ENCODE assay signal across 23 mouse cellular contexts in the genomic region with DNA sequence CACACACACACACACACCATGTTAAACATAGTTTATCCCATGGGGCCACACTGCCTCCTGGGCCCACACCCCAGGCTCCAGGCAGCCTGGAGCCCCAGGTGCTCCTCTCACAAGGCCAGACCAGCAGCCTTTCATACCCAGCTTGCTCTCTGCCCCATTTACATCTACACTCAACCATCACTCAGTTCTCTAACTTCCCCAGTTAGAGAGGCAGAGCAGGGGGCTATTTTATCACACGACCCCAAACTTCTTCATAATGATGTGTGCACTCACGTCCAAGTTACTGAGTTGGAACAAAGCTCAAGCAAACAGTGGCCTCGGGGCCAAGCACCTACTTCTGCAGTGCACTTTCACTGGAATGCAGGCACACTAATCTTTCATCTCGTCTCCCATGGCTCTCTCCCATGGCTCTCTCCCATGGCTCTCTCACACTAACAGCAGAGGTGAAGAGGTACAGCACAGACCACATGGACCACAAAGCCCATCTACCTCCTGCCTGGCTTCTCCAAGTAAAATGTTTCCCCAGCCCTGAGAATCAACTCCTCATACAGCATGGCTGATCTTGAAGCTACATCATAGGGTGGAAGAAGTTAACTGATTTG. TPM values are rescaled to one million over a fixed set of nuclear protein-coding genes. Genes with fewer than 3 reads are reported as not detected.
DNase-seq lines count a peak whose midpoint lies in the region; ATAC-seq and TF ChIP-seq lines count a peak whose summit lies in the region.
"Had no signal": no experiment of that assay in that cellular context is flagged by ENCODE, and none has a peak within 500 bp of the region (broad histone marks: within the 10 kb centered on the region; RNA-seq: fewer than 3 reads in every experiment).

No protein-coding gene starts in this region.

- no peaks in the 10 kb centered on the region for H3K27me3 ChIP-seq in heart, embryonic 10.5 days (ENCODE audit: insufficient read depth, poor library complexity, severe bottlenecking)
- no peaks in the 10 kb centered on the region for H3K27me3 ChIP-seq in kidney, embryonic 15.5 days
- H3K27me3 ChIP-seq in kidney, adult 2 months (replicated peaks; ENCODE audit: control insufficient read depth, insufficient read depth, low read length) = no peaks in the 10 kb centered on the region
- H3K27me3 ChIP-seq: embryonic facial prominence, embryonic 13.5 days; embryonic facial prominence, embryonic 15.5 days; forebrain, embryonic 12.5 days had no signal

- peaks cover 13% of the 10 kb centered on the region for H3K36me3 ChIP-seq in heart, embryonic 10.5 days
- H3K36me3 ChIP-seq in kidney, embryonic 15.5 days = peaks cover 24% of the 10 kb centered on the region
- no peaks in the 10 kb centered on the region; the same call in none of the 2 replicates for H3K36me3 ChIP-seq in kidney, adult 2 months (ENCODE audit: control insufficient read depth, insufficient read depth, low read length)
- H3K36me3 ChIP-seq: embryonic facial prominence, embryonic 15.5 days had no signal

- no peak for TF ChIP-seq POLR2A in kidney, adult 2 months (IDR thresholded peaks at IDR 0.05; ENCODE audit: low read depth, low read length)

- no peak overlapping the region for H3K27ac ChIP-seq in heart, embryonic 10.5 days
- peak overlapping the region; percentile 48; the same call in 1 of the 2 replicates for H3K27ac ChIP-seq in kidney, embryonic 15.5 days
- no peak overlapping the region for H3K27ac ChIP-seq in kidney, adult 2 months (ENCODE audit: insufficient read depth, low read depth, low read length)
- H3K27ac ChIP-seq: embryonic facial prominence, embryonic 13.5 days; embryonic facial prominence, embryonic 15.5 days; forebrain, embryonic 10.5 days; forebrain, embryonic 12.5 days had no signal

- intact Hi-C loops in heart, postnatal 36 days (cut with DNase I) = no loop called here

- no peak overlapping the region for H3K9ac ChIP-seq in kidney, embryonic 15.5 days
- H3K9ac ChIP-seq: embryonic facial prominence, embryonic 13.5 days; embryonic facial prominence, embryonic 15.5 days; forebrain, embryonic 12.5 days had no signal

- H3K4me2 ChIP-seq in kidney, embryonic 15.5 days = no peak overlapping the region
- H3K4me2 ChIP-seq: embryonic facial prominence, embryonic 13.5 days; embryonic facial prominence, embryonic 15.5 days; forebrain, embryonic 12.5 days had no signal

- peak; percentile 60 for ATAC-seq in kidney, embryonic 15.5 days (replicated peaks; ENCODE audit: low FRiP score)
- ATAC-seq: forebrain, embryonic 14.5 days had no signal

- H3K4me1 ChIP-seq in heart, embryonic 10.5 days = no peaks in the 10 kb centered on the region
- no peaks in the 10 kb centered on the region for H3K4me1 ChIP-seq in kidney, embryonic 15.5 days
- H3K4me1 ChIP-seq in kidney, adult 2 months (ENCODE audit: control insufficient read depth, insufficient read depth, low read length) = no peaks in the 10 kb centered on the region
- H3K4me1 ChIP-seq: forebrain, embryonic 10.5 days; forebrain, embryonic 12.5 days had no signal

- peak; percentile 52 for DNase-seq in heart, embryonic 10.5 days (ENCODE audit: low spot score)
- no peak for DNase-seq in heart, postnatal 36 days
- DNase-seq in kidney, adult 2 months = no peak
- DNase-seq in kidney, postnatal 4 days = peak; percentile 4 to 21
- DNase-seq in kidney, adult 11 months = no peak
- DNase-seq: adrenal gland, adult 2 months; adrenal gland, postnatal 10 days; adrenal gland, postnatal 25 days; cerebellum, adult 11 months; cerebellum, adult 18-20 months; cerebellum, adult 8-10 months; cerebellum, adult 9-11 months; cerebellum, postnatal 14 days; cerebellum, postnatal 36 days; embryo, embryonic 11 days had no signal

- 59% methylated on average over 4 of the region's 4 CpGs for WGBS in heart, embryonic 10.5 days
- 52% methylated on average over 4 of the region's 4 CpGs for WGBS in kidney, embryonic 15.5 days
- WGBS in kidney, adult 2 months = 53% methylated on average over 4 of the region's 4 CpGs

- no peak for TF ChIP-seq CTCF in kidney, adult 2 months (conservative IDR thresholded peaks at IDR 0.05; ENCODE audit: insufficient read depth, insufficient read length, low read depth, low read length)

- no peaks in the 10 kb centered on the region for H3K9me3 ChIP-seq in heart, embryonic 10.5 days
- H3K9me3 ChIP-seq in kidney, embryonic 15.5 days (replicated peaks) = no peaks in the 10 kb centered on the region
- H3K9me3 ChIP-seq: embryonic facial prominence, embryonic 13.5 days; embryonic facial prominence, embryonic 15.5 days; forebrain, embryonic 10.5 days; forebrain, embryonic 12.5 days had no signal

- no peak overlapping the region for H3K4me3 ChIP-seq in heart, embryonic 10.5 days
- no peak overlapping the region for H3K4me3 ChIP-seq in kidney, embryonic 15.5 days (replicated peaks)
- H3K4me3 ChIP-seq in kidney, adult 2 months (ENCODE audit: insufficient read depth, low read depth, low read length) = no peak overlapping the region
- H3K4me3 ChIP-seq: embryonic facial prominence, embryonic 13.5 days; embryonic facial prominence, embryonic 15.5 days; erythroblast, embryonic 14.5 days; forebrain, embryonic 10.5 days; forebrain, embryonic 12.5 days had no signal

RNA-seq across cellular contexts. Expression of a gene that starts 53.7 kb away (rescaled TPM):
- 9.7 and 11.2 TPM in 2 replicates for polyA plus RNA-seq in heart, embryonic 10.5 days (2016; fragmentation: Nextera tagmentation; extraction: Ambion mirVana)
- total RNA-seq in heart, postnatal 36 days (2021) = 1 to 10 TPM; 7.3 to 8.5 TPM
- 13.4 and 13.5 TPM in 2 replicates for polyA plus RNA-seq in kidney, embryonic 15.5 days (2015; fragmentation: Nextera tagmentation; extraction: Ambion mirVana)
- 66.8 and 69.8 TPM in 2 replicates for polyA plus RNA-seq in kidney, adult 2 months (2012; rRNA removed)
- total RNA-seq: MEL had no signal
- polyA plus RNA-seq: erythroblast, embryonic 14.5 days had no signal

Comparison
In these comparisons a context has a peak if more than half of its experiments do, and no peak if none do; other contexts are left out.
1. DNase-seq: peak in heart, embryonic 10.5 days (single experiment) and kidney, postnatal 4 days (2 of 2); none in heart, postnatal 36 days (0 of 2), kidney, adult 2 months (single experiment) and kidney, adult 11 months (single experiment).